Mouse (Mus musculus) heart, embryonic 16.5 days (tissue): ENCODE data around the gene Cav1. TPM values are rescaled to one million over a fixed set of nuclear protein-coding genes. Genes with fewer than 3 reads are reported as not detected.

Experiments
- ATAC-seq: fragments of 200-750 bp; cut with Nextera tagmentation; replicated peaks from 2 replicates; pipeline ENCODE4 v1.8.0; 2017; ENCODE audit warnings: moderate number of reproducible peaks; ENCODE audit not compliant: insufficient read depth, low FRiP score; ENCODE audit errors: extremely low read depth
- H3K27ac ChIP-seq: fragments of 300-500 bp; sonication (generic); 2 replicates; pipeline ENCODE4 v1.5.1; 2014; ENCODE audit warnings: mild to moderate bottlenecking, low read length, control low read depth, moderate library complexity
- H3K27me3 ChIP-seq: fragments of 300-500 bp; sonication (generic); 2 replicates; pipeline ENCODE4 v1.6.1; 2014; ENCODE audit warnings: low read length, mixed read lengths; ENCODE audit not compliant: control insufficient read depth, insufficient read depth
- H3K36me3 ChIP-seq: fragments of 300-500 bp; sonication (generic); 2 replicates; pipeline ENCODE4 v1.6.1; 2014; ENCODE audit not compliant: control insufficient read depth, insufficient read depth
- H3K4me1 ChIP-seq: fragments of 300-500 bp; sonication (generic); 2 replicates; pipeline ENCODE4 v1.6.1; 2014; ENCODE audit warnings: low read length, mixed read lengths; ENCODE audit not compliant: control insufficient read depth, insufficient read depth
- H3K4me2 ChIP-seq: fragments of 300-500 bp; sonication (generic); 2 replicates; pipeline ENCODE4 v1.6.1; 2014; ENCODE audit warnings: low read depth, mild to moderate bottlenecking, control low read depth, low read length
- H3K4me3 ChIP-seq: fragments of 300-500 bp; sonication (generic); 2 replicates; pipeline ENCODE4 v1.5.1; 2014; ENCODE audit warnings: mild to moderate bottlenecking, control low read depth, low read length
- H3K9ac ChIP-seq: fragments of 300-500 bp; sonication (generic); 2 replicates; pipeline ENCODE4 v1.6.1; 2014; ENCODE audit warnings: low read length, control low read depth
- H3K9me3 ChIP-seq: fragments of 300-500 bp; sonication (generic); replicated peaks from 2 replicates; pipeline ENCODE4 v1.6.1; 2016; ENCODE audit warnings: low read length; ENCODE audit not compliant: control insufficient read depth
- WGBS: fragments of 180-500 bp; shearing (Covaris S2); extraction: QIAGEN DNeasy Blood & Tissue Kit; methylation state at CpG from one replicate; pipeline ENCODE4 v1.1.7; 2014; 5-methylcytosine and 5-hydroxymethylcytosine counted together
- polyA plus RNA-seq: library from polyadenylated mRNA; unstranded; fragments of >200 nt; fragmentation: Nextera tagmentation; extraction: Ambion mirVana; gene quantifications from 2 replicates; pipeline ENCODE4 v1.2.1, GENCODE M21; 2015

The Cav1 gene
- polyA plus RNA-seq, 1 experiment from 2014 or later: 412 TPM

DNA sequence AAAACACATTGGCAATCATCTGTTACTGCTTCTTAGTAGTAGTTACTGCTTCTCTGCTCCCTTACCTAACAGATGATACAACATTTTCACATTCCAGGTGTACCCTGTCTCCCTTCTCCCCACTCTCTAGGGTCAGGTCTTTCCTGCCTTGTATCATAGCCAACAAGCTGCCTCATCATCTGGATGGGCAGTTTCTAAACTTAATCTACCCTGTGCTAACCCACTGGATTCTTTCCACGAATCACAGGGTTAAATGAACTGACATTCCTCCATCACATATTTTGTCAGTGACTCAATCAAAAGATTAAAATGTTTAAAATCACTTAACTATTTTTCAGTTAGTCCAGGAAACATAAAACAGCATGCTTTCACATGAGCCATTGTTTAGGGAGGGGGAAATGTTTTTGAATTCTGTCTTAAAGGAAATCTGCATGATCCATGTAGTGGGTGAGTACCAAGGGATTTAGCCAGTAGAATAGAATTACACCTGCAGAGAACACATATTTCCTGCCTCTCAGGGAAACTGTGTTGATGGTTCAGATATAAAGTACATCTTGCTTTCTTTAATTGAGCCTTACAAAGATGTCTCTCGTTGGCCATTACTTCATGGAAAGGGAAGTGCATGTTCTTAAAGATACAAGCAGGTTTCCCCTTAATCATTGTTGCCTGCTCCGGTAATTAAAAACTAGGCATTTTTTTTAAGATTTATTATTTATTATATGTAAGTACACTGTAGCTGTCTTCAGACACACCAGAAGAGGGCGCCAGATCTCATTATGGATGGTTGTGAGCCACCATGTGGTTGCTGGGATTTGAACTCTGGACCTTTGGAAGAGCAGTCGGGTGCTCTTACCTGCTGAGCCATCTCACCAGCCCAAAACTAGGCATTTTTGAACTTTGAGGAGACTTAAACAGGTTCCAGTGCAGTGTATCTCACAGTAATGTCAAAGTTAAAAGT is 8.8 kb downstream of the Cav1 start:
- Histone ChIP-seq H3K4me1 (peaks cover 20% of the 10 kb centered on the region), H3K27ac (peak overlapping the region; percentile 44), H3K27me3 (no peaks in the 10 kb centered on the region), H3K4me3 (no peak overlapping the region), H3K9ac (no peak overlapping the region), H3K36me3 (no peaks in the 10 kb centered on the region), H3K9me3 (no peaks in the 10 kb centered on the region), H3K4me2 (no peak overlapping the region)
- WGBS: 73% methylated on average over 5 of the region's 5 CpGs
- no peak for ATAC-seq

DNA sequence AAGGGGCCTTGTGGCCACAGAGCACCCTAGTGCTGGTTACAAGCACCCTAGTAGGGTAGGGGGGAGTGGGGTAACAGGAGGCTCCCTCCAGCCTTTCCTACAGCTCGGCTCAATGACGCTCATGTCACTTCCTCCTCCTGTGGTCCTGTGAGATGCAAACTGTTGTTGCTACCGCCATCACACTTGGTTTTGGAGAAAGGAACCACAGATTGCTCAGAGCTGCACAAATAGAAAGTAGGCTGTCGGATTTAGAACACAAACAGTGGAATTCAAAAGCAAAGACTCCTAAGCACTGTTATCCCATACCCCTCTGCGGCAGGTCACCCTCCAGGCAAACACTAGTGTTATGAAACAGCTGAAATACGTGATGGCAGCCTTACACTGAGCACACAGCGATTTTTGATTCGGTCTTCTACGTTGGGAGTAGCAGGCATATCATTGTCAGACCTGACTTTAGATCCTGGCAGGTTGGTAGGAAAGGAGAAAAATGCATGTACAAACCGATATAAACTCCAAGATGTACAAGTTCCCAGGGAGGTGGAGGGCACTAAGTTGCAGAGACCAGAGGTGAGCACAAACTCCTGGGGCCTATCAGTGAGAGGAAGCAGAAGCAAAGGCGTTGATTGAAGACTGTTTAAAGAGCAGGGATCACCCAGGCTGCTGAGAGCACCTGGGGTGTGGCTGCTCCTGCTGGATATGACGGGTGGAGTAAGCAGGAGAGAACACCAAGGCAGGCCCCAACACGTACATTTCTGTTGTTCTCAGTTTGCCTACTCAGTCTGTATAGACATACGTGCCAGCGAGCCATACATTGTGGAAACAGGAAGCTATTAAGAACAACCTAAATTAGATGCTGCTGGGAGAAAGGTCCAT is 10.4 kb downstream of the Cav1 start:
- Histone ChIP-seq H3K36me3 (no peaks in the 10 kb centered on the region), H3K9ac (no peak overlapping the region), H3K4me3 (no peak overlapping the region), H3K27me3 (no peaks in the 10 kb centered on the region), H3K27ac (peak overlapping the region; percentile 81), H3K4me2 (0 out of 2 replicates have a peak overlapping the region, but pooled peaks have one; percentile 4), H3K9me3 (no peaks in the 10 kb centered on the region), H3K4me1 (peaks cover 20% of the 10 kb centered on the region)
- ATAC-seq: peak; percentile 69
- 56% methylated on average over 15 of the region's 15 CpGs for WGBS

DNA sequence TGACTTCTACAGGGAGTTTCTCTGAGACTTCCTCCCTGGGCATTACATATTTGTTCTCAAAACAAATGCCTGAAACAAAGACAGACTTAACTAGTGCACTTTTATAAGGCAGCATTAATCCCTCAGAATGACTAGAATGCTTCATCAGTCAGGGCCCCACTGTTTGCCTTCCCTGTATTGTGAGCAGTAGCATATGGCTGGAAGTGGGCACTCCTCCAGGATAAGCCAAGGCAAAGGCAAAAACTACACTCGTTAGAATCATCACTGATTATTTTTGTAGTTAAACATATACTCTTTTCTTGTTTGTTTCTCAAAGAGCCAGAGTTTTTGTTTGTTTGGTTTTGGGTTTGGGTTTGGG is 11.0 kb downstream of the Cav1 start:
- WGBS: 29% methylated on average over 1 of the region's 1 CpGs
- Histone ChIP-seq H3K4me1 (peaks cover 20% of the 10 kb centered on the region), H3K4me3 (no peak overlapping the region), H3K4me2 (no peak overlapping the region), H3K27me3 (no peaks in the 10 kb centered on the region), H3K9me3 (no peaks in the 10 kb centered on the region), H3K36me3 (no peaks in the 10 kb centered on the region), H3K9ac (no peak overlapping the region), H3K27ac (peak overlapping the region; percentile 73)
- peak; percentile 24; the same call in 1 of the 2 replicates for ATAC-seq

DNA sequence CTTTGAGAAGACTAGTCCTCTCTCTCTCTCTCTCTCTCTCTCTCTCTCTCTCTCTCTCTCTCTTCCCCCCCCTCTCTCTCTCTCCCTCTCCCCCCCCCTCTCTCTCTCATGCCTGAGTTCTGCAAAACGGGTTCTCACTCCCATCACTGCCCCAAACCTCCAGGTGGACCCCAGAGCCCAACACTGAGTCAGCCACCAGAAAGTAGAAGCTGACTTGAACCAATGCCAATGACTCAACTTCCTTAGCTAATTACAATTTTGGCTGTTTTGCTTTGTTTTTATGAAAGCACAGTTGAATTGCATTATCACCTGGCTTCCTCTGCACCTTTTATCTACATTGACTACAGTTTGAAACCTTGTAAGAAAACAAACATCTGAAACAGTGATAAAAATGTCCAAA is 11.8 kb downstream of the Cav1 start:
- no peak overlapping the region for H3K9ac ChIP-seq
- H3K9me3 ChIP-seq: no peaks in the 10 kb centered on the region
- H3K27me3 ChIP-seq: no peaks in the 10 kb centered on the region
- no peaks in the 10 kb centered on the region for H3K36me3 ChIP-seq
- peak overlapping the region; percentile 73 for H3K27ac ChIP-seq
- ATAC-seq: no peak
- H3K4me2 ChIP-seq: no peak overlapping the region
- WGBS: 32% methylated on average over 1 of the region's 1 CpGs
- peaks cover 20% of the 10 kb centered on the region for H3K4me1 ChIP-seq
- no peak overlapping the region for H3K4me3 ChIP-seq

DNA sequence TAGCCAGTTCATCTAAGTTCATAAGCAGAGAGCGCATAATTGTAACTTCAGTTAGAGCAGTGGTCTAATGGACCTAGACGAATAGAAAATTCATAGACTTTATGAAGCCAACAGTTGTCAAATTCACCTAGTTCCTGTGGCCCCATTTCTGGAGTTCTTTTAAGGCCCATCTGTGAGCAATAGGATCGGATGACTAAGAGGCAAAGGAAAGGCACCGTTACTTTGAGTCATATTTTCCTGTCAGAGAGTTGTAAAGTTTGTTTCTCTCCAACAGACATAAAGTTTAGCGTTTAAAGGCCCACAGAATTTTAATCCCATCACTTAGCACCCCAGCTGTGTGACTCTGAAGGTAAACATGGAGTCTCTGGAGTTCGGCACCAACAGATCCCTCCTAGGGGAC is 15.8 kb downstream of the Cav1 start:
- 72% methylated on average over 6 of the region's 6 CpGs for WGBS
- no peaks in the 10 kb centered on the region for H3K9me3 ChIP-seq
- no peak overlapping the region for H3K27ac ChIP-seq

DNA sequence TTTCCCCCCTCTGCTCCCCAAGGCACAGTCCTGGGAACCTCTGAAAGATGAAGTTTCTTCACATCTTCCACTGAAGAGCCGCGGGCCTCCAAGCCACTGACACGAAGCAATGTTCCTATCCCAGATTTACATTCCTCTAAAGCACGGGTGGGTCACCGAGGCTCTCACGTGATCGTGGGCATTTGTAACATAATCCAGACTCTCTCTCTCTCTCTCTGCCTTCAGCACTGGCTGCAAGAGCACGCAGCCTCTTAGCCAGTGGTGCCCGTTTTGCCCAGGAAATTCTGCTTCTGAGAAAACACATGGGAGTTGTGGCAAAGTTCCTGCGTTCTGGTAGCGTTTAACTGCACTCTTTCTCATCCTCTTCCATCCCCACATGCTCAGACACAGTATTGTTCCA is 21.1 kb downstream of the Cav1 start:
- Histone ChIP-seq H3K27ac (no peak overlapping the region), H3K4me3 (peak overlapping the region; percentile 21; the same call in 1 of the 2 replicates), H3K36me3 (0 out of 2 replicates have a peak, but pooled peaks cover 2% of the 10 kb centered on the region), H3K4me2 (peak overlapping the region; percentile 54), H3K9me3 (no peaks in the 10 kb centered on the region), H3K9ac (0 out of 2 replicates have a peak overlapping the region, but pooled peaks have one; percentile 20), H3K4me1 (peaks cover 13% of the 10 kb centered on the region), H3K27me3 (no peaks in the 10 kb centered on the region)
- 29% methylated on average over 11 of the region's 11 CpGs for WGBS
- ATAC-seq: peak; percentile 58; the same call in 1 of the 2 replicates

More for the DNA sequence above, 15.8 kb downstream of the Cav1 start:
- Histone ChIP-seq H3K4me2 (no peak overlapping the region), H3K4me1 (peaks cover 19% of the 10 kb centered on the region), H3K9ac (no peak overlapping the region), H3K4me3 (no peak overlapping the region), H3K36me3 (0 out of 2 replicates have a peak, but pooled peaks cover 2% of the 10 kb centered on the region), H3K27me3 (no peaks in the 10 kb centered on the region)
- no peak for ATAC-seq

DNA sequence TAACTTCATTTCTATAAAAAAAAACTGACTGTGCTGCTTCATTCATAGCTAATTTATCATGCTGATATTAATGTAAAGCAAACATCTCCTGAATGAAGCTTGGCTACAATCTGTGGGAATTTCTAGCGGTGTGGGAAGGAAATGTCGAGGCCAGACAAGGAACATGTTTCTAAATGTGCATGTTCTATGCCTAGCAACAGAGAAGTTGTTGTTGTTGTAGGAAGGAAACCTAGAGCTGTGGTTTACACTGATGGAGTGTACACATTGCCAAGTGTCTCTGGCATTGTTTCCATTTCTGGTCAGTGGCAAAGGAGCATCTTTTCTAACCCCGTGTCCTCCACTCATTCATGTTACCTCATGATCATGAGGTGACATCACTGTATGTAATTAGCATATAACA is 23.7 kb downstream of the Cav1 start:
- Histone ChIP-seq H3K4me2 (no peak overlapping the region), H3K9ac (no peak overlapping the region), H3K4me3 (no peak overlapping the region), H3K4me1 (peaks cover 13% of the 10 kb centered on the region), H3K27me3 (no peaks in the 10 kb centered on the region), H3K36me3 (0 out of 2 replicates have a peak, but pooled peaks cover 2% of the 10 kb centered on the region), H3K27ac (no peak overlapping the region), H3K9me3 (no peaks in the 10 kb centered on the region)
- 49% methylated on average over 3 of the region's 3 CpGs for whole genome bisulfite sequencing
- no peak for ATAC-seq

DNA sequence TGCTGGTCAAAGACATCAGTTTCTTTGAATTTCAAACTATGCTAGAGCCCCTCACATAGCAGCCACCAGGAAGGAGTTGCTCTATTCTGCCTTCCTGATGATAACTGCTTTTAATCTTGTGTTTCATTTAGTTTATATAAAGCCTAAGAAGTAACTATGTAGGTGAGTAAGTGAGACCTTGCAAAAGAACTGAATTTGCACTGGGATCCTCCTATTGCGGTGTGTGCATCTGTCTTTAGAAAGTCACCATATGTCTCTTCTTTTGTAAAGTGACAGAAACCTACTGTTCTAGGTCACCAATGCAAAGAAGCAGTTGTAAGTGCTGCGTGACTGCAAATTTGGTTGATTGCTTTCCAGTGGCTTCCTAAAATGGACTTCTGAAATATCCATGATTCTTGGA is 31.6 kb downstream of the Cav1 start:
- H3K9ac ChIP-seq: no peak overlapping the region
- no peaks in the 10 kb centered on the region for H3K9me3 ChIP-seq
- H3K4me3 ChIP-seq: no peak overlapping the region
- WGBS: 89% methylated on average over 2 of the region's 2 CpGs
- H3K4me2 ChIP-seq: no peak overlapping the region
- H3K36me3 ChIP-seq: no peaks in the 10 kb centered on the region
- H3K4me1 ChIP-seq: peaks cover 3% of the 10 kb centered on the region
- H3K27ac ChIP-seq: no peak overlapping the region
- ATAC-seq: no peak
- no peaks in the 10 kb centered on the region for H3K27me3 ChIP-seq
